Mouse (Mus musculus) lung, adult 2 months (tissue): ENCODE data around the gene Spag6. TPM values are rescaled to one million over a fixed set of nuclear protein-coding genes. Genes with fewer than 3 reads are reported as not detected.

Experiments
- DNase-seq: peaks from one replicate; pipeline ENCODE4 v3.0.0; 2022
- H3K4me1 ChIP-seq: fragments of 200-500 bp; 2 replicates; pipeline ENCODE4 v1.6.1; 2011; ENCODE audit warnings: low read length; ENCODE audit not compliant: control insufficient read depth, insufficient read depth
- H3K4me3 ChIP-seq: fragments of 200-500 bp; replicated peaks from 2 replicates; pipeline ENCODE3; 2011; ENCODE audit warnings: low read depth, mild to moderate bottlenecking, control low read depth, low read length; ENCODE audit errors: extremely low read depth
- CTCF ChIP-seq: fragments of 200-500 bp; IDR thresholded peaks from 2 replicates; pipeline ENCODE4 v1.5.1; 2011; ENCODE audit warnings: mild to moderate bottlenecking, low read length, control low read depth; ENCODE audit not compliant: insufficient read depth
- POLR2A ChIP-seq: fragments of 200-500 bp; IDR thresholded peaks from 2 replicates; pipeline ENCODE4 v1.6.1; 2011; ENCODE audit warnings: low read depth, mild to moderate bottlenecking, control low read depth, low read length, borderline replicate concordance; ENCODE audit errors: extremely low read depth
- WGBS: fragments of 180-500 bp; shearing (Covaris S2); methylation state at CpG from one replicate; pipeline ENCODE4 v1.1.7; 2018; 5-methylcytosine and 5-hydroxymethylcytosine counted together
- polyA plus RNA-seq: library from polyadenylated mRNA; depleted of rRNA; stranded (reverse); fragments of >200 nt; gene quantifications from 2 replicates; pipeline ENCODE4 v1.2.3, GENCODE M21; 2012; rRNA removed

The Spag6 gene
- polyA plus RNA-seq, 1 experiment = 0.46 TPM

- DNase-seq = no peak
- TF ChIP-seq CTCF = no peak
- no peak for TF ChIP-seq POLR2A
- no peak overlapping the region for H3K4me3 ChIP-seq
- 71% methylated on average over 4 of the region's 4 CpGs for whole genome bisulfite sequencing
- no peaks in the 10 kb centered on the region for H3K4me1 ChIP-seq
Observed at GRCm38 (mm10) chr2:18794261-18794660, 100.4 kb downstream of the Spag6 start.

GRCm38 (mm10) chr2:18797776-18798175 is 103.9 kb downstream of the Spag6 start:
- DNase-seq = no peak
- 89% methylated on average over 8 of the region's 8 CpGs for WGBS
- no peak for TF ChIP-seq POLR2A
- no peak for TF ChIP-seq CTCF
- no peak overlapping the region for H3K4me3 ChIP-seq
- peaks cover 5% of the 10 kb centered on the region; the same call in 1 of the 2 replicates for H3K4me1 ChIP-seq

- no peak for DNase-seq
- 16% methylated on average over 17 of the region's 17 CpGs for WGBS
- H3K4me3 ChIP-seq = no peak overlapping the region
- peaks cover 5% of the 10 kb centered on the region; the same call in 1 of the 2 replicates for H3K4me1 ChIP-seq
- TF ChIP-seq POLR2A = no peak
- TF ChIP-seq CTCF = no peak
Observed at GRCm38 (mm10) chr2:18799265-18799965, 105.6 kb downstream of the Spag6 start.

Other genes with a start within 250 kb of the Spag6 start
- 36.6 and 38.0 TPM in 2 replicates for gene Commd3, start 21.6 kb upstream of the Spag6 start, polyA plus RNA-seq
- gene Bmi1, start 17.0 kb upstream of the Spag6 start, polyA plus RNA-seq = 16.2 and 19.0 TPM in 2 replicates